Mouse (Mus musculus): Measurements from ENCODE around the gene Igf1r. TPM values are rescaled to one million over a fixed set of nuclear protein-coding genes. Genes with fewer than 3 reads are reported as not detected.

The Igf1r gene
- total RNA-seq, 2 experiments from 2014 or later, result 49.2 to 53.4 TPM

DNA sequence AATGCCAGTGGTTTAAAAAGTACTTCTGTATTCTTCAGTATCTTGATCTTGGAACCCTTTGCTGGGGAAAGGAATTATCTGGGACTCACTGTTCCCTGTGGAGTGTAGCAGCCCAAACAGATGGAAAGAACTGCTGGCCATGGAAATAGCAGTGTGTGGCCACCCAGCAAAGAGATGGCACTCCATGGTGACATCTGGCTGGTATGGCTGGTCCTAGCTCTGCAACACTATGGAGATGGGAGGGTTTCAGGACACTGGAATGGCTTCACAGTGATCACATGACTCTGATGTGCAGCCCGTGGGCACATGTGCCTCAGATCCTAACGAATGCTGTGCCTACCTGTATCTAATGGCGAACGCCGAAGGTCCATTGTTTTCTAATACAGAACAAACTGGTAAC is 279.9 kb downstream of the Igf1r start:
- DNase-seq, result no peak

DNA sequence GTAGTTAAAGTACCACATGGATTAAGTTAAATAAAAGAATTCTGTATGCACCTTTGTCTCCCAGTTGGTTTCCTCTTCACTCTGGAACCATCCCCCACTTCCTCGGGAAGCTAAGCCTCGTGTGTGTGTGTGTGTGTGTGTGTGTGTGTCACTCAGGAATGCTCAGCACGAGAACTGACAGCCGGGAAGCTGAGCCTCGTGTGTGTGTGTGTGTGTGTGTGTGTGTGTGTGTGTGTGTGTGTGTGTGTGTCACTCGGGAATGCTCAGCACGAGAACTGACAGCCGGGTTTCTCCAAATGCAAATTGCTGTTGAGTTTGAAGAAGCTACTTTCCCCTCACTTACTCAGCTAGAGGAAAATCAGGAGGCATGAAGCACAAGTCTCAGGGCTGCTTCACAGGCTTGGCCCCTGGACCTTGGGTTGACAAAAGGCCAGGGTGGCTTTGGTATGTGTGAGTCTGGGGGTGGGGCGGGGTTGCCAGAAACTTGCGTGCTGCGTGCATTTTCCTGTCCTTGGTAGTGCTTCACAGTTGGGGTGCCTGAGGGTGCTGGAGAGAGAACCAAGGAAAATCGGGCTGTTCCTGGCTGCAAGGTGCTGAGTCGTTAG is 281.1 kb downstream of the Igf1r start:
- DNase-seq, result peak; percentile 49

DNA sequence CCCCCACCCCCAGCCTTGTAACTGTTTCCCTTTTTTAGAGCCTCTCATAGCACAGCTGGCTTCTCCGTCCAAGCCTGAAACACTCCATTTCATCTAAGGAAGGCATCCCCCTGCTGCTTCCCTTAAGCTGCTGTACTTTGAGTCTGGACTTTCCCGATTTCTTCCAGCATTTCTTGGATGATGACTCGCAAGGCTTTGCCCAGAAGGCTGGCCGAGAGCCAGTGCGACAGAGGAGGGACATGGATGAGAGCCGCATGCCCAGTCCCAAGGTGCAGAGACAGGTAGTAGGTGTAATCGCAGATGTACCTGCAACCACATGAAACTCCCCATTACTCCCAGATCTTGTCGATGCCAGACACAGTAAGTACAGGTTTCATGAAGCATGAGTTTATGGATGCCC is 284.2 kb downstream of the Igf1r start:
- DNase-seq, result no peak

DNA sequence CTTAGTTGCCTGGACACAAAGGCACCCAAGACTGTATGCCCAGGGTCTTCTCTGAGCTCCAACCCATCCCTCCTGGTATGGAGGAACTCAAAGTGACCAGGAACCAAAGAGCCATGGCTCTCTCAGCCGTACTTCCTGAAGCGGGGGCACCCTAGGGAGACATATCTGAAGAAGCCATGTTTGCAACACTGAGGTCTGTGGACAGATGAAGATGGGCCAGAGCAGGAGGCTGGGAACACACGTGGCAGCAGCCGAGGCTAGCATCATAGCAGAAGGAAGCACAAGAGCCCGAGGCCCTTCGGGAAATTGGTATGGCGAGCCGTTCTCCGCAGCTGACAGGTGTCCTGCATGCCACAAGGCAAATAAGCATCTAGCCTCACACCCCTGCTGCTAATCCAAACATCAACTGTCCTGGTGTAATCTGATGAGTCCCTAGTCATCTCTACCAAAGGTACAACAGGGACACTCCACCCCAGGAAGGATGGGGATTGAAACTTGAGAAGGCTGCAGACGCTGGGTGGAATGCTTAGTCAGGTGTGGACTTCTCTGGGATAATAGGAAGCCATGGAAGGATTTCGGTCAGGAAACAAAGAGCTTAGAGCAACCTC is 286.7 kb downstream of the Igf1r start:
- DNase-seq, result no peak

DNA sequence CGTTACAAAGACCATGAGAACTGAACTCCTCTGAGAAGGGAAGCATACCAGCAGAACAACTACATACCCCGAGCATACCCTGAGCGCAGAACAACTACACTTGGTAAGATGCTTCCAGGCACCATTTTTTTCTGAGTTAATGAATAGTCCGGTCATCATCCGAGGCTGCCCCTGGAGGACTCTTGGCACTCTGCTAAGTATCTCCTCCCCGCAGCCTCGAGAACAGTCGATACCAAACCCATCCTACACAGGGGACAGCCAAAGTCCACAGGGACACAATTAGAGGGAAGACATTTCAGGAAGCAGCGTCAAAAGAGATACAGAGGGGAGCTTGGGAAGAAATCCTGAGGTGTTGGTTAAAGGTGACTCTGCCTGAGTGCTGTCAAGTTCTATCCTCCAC is 288.6 kb downstream of the Igf1r start:
- DNase-seq, result no peak

DNA sequence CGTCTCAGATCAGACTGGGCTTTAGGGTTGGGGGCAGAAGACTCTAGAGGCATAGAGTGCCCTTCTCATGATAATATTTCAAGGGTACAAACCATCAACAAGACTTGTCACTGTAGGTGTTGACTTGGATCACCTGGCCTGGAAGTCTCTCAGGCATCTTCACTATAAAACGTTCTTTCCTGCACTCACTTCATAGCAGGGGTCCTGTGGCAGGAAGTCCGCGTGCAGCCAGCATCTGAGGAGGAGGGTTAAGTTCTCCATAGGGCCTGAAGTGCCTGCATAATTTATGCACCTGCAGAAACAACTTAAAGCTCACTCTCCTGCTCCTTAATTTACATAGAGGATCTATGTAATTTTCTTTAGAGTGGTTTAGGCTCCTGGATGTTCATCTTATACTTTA is 293.1 kb downstream of the Igf1r start:
- DNase-seq, result no peak

DNA sequence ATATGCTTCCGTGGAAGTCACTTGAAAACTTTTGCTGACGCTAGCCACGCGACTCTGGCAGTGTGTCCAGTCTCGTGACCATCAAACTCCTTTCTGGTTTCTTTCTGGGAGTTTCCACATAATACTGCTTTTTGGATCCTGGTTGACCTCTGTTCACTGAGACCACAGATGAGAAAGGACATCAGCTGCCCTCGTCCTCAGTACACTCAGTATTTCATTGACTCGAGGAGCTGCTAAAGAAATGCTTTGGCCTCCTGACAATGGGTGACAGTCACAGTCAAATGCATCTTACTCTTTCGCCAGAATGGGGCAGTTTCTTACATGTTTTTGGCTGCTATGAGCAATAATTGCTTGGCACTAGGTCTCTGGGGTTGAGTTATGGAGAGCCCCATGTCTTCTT is 293.6 kb downstream of the Igf1r start:
- no peak for DNase-seq

DNA sequence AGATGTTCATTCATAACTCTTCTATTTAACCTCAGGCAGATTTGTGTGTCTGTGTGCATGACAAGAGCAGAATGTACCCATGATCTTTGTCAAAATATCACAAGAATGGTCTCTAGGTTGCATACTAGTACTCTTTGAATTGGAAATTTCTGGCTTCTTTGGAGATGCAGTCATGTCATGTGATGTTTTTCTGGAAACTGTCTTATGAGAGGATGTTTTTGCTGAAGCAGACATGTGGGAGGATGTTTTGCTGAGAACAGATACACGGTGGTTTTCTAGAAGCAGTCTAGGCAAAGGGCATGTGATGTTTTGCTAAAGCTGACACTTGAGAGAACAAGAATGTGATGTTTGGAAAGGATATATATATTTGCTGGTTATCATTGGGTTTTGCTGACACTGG is 297.8 kb downstream of the Igf1r start:
- DNase-seq, result no peak

DNA sequence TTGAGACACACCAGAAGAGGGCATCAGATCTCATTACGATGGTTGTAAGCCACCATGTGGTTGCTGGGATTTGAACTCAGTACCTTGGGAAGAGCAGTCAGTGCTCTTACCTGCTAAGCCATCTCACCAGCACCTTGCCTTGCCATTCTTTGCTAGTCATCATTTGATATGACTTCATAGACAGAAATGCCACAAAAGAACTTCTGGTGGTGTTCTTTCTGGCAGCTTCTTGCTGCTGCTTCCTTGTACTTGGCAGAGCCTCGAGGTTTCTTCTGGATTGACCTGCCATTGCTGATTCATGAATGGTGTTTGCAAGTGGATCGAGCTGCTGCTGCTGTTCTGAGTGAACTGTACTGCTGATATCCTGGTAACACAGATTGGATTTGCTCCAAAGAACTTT is 298.3 kb downstream of the Igf1r start:
- DNase-seq, result no peak

DNA sequence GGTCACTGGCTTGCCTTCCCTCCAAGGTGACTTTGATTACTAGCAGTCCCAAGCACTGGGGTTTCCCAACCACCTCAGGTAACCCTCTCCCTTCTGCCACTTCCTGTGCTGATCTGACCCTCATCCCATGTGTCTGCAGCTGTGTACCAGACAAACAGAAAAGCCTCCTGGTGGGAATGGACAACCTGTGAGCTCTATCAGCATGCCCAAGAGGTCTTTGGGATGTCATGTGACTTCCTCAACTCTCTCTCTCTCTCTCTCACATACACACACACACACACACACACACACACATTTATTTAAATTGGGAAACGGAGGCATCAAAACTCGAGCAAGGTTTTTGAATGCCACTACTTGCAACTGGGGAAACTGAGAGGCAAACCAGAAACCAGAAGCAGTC is 305.1 kb downstream of the Igf1r start:
- DNase-seq, result no peak

DNA sequence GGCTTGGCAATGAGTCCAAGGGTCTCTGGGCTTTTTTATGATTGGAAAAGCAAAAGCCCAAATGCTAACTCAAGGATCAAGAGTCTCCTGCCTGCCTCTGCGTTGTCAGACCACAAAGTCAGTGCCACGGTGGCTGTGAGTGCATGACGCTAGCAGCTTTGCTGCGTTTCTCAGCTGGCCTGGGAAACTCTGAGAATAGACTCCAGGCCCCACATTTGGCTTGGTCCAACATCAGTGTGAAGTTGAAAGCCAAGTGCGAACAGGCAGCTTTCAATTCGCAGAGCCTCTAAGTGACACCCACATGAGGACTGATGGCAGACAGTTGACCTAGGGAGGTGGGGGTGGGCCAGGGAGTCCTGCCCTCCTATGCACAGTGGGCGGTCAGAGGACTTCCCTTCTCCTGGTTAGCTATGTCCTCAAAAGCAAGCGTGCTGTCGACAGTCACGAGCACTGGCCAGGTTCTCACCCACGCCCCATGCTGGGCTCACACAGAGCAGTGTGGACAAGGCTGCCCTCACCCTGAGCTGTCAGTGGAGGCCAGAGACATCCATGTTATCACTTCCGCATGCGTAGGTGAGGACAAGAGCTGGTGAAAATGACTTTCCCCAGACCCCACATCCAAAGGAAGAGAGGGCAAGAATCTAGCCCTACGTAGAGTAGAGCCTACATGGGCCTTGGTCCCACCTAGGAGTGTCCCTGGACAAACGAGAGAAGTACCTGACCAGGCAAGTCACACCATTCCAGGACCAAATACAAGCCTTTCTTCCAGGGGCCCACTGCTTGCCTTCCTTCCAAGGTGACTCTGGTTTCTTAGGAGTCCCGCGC is 305.9 kb downstream of the Igf1r start:
- no peak for DNase-seq

DNA sequence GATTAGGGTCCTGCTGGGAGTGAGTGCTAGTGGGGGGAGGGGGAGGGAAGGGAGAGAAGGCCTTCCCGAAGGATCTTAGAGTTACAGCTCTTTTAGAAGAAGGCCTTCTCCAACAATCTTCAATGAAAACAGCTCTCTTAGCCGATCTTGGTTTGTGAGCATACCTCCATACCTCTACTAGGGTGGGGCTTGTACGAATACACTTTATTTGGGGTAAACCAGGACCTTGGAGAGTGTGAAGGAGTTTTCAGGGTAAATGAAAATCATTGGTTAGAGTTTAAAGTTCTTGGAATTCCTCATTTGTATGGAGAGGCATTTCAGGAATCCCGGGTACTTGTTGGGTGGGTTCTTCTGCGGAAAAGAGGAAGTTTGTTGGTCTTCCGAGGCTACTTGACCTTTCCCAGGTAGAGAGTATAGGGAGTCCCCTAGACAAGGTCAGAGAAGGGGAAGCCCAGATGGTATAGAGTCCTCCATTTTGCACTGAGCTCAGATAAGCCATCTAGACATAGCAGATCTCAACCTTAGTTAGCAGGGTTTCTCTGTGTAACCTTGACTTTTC is 307.0 kb downstream of the Igf1r start:
- DNase-seq, result no peak

DNA sequence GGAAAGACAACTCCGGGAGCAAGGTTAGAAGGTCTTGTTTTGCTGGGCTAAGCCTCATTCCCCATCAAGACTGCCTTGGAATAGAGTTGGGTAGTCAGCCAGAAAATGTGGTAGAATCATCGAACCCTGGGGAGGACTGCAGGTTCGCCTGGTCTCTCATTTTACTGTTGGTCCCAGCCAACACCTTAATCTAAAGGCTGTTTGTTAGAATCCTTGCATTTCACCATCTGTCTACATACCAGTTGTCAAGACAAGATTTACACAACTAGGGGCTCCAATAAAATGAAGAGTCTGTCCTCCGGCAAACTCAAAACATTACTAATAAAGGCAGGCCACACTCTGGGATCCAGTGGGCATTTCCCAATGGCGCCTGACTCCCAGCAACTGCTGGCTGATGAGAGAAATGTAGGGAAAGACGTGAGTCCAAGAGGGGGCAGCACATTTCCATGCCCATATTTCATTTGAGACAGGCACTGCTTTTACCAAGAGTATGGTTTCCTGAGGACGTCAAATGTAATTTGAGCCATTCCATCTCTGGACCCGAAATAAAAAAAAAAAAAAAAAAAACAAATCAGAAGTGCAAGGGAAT is 310.1 kb downstream of the Igf1r start:
- no peak for DNase-seq

DNA sequence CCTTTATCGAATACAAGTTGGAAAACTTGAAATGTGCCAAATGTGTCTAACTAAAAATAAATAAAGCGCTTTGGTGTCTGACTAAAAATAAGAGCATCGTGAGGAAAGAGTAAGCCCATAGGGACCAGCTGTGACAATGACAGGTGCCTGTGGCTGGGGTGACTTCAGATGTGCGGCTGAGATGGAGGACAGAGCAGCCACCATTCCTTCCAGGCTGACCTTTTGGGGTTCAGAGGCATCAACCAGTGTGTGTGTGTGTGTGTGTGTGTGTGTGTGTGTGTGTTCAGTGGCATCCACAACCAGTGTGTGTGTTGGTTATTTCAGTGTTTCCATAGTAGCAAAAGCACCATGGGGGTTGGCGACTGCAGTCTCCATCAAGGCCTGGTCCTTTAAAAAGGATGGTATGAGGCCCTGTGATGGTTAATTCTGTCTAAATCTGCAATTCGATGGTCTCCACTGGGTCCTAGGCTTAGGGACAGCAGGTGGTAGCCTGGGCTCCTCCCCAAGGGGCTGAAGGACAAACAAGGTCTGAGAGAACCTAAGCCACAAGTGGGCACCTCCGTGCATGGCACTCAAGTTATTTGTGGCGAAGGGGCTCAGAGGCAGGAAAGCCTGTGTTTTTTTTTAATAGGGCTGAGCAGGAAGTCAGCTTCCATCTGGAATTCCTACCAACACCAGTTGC is 310.9 kb downstream of the Igf1r start:
- no peak for DNase-seq

DNA sequence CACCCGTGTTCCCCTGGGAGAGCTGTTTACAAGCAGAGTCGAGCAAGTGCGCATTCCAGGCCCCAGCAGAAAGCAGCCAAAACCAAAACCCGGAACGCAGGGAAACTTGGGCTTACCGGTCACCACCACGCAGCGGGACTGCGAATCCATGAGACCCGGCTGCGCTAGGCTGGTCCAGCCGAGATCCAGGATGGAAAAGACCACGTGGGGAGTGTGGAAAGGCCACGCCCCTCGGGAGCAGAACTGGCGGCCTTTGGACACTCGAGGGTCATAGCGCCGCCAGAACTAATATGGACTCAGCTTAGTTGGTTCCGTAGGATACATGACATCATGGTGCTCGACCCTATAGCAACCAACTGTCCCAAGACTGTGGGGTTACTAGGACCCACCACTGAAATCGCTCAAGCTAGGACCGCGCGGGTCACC is 311.4 kb downstream of the Igf1r start, which contains the start of gene Pgpep1l:
Gene Pgpep1l, minus strand, starts transcription at position 206 of the 426 bp plus-strand sequence.
- DNase-seq, result peak; percentile 56

DNA sequence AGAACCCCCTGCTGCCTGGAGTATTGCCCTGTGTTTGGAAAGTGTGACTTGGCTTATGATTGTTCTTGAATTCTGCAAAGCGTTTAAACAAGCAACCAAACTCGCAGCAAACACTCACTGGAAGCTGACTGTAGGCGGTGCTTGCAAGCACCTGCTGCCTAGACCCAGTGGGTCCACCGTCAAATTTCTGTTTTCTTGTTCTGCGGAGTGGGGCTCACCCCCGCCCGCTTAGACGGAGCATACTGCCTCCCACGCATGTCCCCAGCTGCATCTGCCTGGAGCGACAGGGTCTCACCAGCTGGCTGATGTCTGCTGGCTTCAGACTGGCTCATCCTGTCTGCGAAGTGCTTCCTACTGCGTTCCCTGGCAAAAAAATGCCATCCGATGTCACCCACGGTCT is 311.9 kb downstream of the Igf1r start:
- peak; percentile 45 for DNase-seq

DNA sequence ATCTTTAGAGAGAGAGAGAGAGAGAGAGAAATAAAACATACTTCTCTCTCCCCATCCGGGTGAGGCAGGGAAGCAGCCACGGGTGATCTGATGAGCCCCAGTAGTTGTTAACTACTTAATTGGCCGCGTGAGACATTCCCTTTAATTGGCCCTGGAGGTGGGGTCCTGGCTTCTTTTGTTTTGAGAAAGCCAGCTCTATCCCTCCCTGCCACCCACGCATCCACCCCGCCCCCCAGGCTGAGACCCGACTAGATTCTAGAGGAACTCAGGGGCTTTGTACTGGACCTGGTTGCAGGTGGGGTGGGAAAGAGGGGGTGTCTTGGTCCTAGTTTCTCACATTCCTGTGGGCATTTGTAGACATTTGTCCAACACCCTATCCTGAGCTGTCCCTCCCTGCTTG is 312.8 kb downstream of the Igf1r start:
- DNase-seq, result no peak

DNA sequence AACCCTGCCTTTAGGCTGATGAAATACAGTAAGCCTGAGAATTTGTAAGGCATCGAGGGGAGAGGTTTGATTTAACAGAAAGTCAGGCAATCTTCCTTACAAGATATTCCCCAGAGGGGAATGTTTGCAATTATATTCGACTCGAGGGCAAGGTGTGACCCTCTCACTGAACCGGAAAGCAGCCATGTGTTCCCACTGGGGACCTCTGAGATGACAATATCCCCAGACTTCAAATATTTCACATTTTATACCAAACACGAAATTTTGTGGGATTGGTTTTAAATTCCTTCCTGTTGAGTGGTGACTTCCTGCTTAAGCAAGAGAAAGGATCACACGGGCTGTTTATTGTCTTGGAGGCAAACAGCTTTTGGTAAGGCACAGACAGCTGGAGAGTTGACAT is 314.1 kb downstream of the Igf1r start:
- DNase-seq, result no peak

DNA sequence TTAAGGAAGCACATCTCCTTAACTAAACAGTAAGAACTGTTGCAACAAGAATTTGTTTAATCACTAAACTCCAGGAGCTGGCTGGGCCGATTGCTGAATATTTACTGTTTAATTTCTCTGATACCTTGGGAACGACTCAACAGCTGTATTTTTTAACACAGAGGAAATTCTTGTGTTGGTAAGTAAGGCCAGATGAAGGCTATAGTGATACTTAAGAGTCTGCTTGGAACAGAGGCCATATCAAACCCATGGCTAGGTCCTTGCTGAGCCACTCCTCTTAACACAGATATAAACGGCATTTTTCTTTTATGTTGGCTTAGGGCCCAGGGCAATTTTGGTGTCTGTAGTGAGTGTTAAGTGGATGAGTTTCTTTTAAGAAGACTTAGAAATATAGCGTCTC is 317.9 kb downstream of the Igf1r start:
- DNase-seq, result no peak

DNA sequence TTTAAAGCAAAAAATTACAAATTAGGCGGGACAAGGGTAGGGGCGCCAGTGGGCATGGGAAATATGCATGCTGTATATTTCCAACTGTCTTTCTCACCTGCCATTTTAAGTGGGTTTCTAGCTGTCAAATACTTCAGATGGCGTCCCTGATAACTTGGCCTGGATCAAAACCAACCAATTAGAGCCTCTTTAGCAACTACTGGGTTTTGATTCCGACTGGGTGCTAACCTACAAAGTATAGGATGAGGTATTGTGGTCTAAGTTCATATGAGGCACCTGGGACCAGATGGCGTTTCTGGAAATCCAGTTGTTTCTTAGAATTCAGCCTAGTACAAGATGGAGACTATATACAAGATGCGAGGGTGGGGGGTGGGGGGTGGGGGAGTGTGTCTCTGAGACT is 319.2 kb downstream of the Igf1r start:
- no peak for DNase-seq

DNA sequence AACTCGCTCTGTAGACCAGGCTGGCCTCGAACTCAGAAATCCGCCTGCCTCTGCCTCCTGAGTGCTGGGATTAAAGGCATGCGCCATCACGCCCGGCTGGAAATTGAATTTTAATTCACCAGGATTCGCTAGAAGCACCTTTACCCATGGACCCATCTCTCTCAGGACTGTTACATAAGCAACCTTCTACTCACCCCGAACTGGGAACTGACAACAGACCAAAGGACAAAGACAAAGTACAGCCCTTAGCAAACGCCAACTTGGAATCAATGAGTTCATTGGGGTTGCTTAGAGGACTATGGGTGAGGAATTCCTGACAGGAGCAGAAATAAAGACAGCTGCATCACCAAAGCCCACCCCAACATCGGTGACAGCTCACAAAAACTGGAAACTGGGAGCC is 320.0 kb downstream of the Igf1r start:
- no peak for DNase-seq

DNA sequence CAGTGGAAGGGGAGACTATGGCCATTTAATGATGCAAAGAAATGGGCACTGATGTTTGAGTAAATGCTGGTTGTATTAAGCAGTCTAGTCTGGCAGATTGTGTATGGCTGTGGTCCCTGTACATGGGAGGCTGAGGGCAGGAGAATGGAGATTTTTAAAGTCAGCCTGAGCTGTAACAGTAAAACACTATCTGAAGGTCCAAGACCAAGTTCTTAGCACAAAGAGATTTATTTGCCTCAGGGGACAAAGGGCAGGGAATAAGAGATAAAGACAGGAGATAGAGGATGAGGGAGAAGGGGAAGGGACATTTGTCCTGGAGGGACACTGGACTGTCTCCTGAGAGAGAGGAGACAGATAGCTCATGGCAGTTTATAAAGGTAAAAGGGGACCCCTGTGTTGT is 320.9 kb downstream of the Igf1r start, which contains the start of gene Fam169b:
Gene Fam169b, plus strand, starts transcription at position 325 of the 400 bp plus-strand sequence.
- DNase-seq, result no peak
